Mouse (Mus musculus): Measurements from ENCODE around the gene Smchd1.
"Not testable (repeated sequence)": the region's sequence is repeated elsewhere in the genome, so short reads cannot be mapped to it uniquely, and the experiment has no call there.

The Smchd1 gene

DNA sequence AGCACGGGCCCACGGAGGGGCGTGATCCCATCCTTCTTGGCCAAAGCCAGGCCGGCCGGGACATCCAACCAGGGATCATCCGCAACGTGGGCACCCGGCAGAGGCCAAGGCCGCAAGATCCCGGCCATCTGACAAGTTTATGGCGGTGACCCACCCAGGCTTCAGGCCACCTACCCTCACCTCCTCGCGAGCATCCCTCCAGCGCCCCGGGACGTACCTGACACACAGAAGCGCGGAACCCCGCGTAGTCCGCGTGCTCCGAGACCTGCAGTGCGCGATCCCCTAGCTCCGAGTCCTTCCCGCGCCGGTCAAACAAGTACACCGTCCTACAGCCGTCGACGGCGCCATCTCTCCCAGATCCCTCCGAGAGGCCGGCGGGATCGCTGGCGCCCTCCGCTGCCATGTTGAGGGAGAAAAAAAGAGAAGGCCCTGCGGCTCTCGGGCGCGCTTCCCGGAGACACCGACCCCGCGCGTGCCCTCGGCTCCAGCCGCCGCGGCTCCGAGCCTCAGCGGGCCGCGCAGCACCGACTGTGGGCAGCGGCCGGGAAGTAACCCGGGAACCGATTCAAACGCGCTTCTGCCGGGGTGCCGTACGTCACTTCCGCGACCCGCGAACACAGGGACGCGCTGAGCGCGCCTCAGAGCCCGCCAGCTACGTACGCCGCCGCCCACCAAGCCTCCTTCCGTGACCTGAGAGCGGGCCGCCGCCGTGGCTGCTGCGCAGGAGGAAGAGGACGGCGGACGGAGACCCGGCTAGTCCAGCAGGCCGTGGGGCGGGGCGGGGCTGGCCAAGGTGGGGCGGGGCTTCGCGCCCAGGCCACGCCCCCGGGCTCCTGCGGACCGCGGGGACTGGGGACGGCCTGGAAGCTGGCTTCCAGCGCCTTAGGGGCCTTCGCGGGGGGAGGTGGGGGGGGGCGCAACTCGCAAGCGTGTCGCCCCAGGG, at the start of gene Smchd1:
Gene Smchd1, minus strand, starts transcription at position 582 of the 943 bp plus-strand sequence.
- DNase-seq (ENCODE audit: low spot score) = peak; percentile 93

DNA sequence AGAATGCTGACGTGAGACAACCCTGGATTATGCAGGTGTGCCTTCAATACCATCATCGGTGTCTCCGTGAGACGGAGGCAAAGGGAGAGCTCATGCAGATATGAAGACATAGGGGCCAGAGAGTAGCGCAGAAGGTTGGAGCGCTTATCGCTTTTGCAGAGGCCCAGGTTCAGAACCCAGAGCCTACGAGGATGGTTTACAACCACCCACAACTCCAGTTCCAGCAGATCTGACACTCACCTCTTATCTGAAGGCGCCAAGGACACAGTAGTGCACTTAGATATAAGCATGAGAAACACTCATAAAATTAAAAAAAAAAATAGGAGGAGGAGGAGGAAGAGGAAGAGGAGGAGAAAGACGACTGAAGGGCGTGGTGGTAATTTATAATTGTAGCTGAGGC, 35.2 kb upstream of the Smchd1 start:
- DNase-seq (ENCODE audit: low spot score) = no peak

DNA sequence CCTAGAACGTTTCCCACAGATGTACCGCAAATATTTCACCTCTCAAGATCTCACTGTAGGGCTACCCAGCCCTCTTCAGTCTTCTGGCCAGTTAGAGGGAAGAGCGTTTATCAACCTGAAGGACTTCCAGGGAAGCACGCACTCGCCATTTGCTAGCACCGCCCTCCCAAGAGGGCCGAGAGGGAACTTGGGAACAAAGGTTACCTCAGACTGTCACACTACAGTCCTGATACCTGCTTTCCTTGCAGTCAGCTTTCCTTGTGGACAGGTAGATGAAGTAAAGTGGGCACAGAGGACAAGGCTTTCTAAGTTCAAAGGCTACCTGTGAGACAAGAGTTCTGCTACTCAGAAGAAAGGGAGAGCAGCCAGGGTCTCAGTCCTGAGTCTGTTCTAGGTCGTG, 31.7 kb upstream of the Smchd1 start:
- no peak for DNase-seq (ENCODE audit: low spot score)

DNA sequence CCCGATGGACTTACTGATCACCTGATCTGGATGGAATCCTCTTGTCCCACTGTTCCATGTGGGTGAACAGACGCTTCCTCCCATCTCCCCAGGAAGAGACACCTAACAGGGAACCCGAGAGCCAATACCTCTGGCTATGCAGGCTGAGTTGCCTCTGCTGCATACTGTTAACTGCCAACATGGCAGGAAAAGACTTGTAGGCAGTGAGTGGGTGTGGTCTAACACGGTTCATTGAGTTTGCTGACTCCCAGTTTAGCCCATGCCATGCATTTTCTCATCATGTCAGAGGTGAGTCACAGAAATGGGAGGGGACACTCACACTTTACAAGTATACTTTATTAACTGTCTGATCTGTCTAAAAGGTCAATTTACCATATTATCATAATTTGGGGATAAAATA, 20.6 kb upstream of the Smchd1 start:
- no peak for DNase-seq (ENCODE audit: low spot score)

DNA sequence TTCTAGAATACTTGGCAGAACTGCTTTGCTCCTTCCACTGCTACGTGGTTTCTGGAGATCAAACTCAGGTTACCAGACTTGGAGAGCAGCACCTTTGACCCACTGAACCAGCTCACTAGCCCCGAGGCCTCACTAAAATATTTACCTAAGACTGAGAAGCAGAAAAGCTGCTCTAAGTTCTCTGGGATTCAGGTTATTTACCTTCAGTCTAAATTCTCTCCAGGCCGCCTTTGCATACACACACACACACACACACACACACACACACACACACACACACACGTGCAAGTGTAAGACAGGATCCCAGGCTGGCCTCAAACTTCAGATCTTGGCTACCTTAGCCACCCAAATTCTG, 16.2 kb upstream of the Smchd1 start:
- no peak for DNase-seq (ENCODE audit: low spot score)

DNA sequence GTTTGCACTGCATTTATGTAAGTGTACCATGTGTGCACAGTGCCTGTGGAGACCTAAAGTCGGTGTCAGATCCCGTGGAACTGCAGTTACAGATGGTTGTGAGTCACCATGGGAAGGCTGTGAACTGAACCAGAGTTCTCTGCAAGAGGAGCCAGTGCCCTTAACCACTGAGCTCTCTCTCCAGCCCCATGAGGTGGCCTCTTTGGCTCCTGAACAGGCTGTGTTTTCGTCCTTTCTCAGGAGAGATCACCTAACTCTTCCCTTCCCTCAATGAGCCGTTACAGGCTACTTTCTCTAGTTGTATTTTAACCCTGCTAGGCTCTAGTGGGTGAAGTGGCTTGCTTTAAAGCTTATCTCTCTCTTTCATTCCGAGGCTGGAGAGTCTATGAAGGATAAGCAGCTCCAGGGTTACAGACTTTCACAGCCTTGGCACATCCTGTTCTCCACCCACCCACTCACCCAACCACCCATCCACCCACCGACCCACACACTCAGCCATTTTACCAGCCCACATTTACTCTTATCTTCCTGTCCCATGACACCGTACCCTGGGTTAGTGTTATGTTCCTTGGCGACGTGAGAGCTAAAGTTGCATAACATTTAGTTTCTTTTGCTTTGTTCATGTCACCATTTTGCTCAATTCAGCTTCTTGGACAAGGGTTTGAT, 15.7 kb upstream of the Smchd1 start:
- no peak for DNase-seq (ENCODE audit: low spot score)

DNA sequence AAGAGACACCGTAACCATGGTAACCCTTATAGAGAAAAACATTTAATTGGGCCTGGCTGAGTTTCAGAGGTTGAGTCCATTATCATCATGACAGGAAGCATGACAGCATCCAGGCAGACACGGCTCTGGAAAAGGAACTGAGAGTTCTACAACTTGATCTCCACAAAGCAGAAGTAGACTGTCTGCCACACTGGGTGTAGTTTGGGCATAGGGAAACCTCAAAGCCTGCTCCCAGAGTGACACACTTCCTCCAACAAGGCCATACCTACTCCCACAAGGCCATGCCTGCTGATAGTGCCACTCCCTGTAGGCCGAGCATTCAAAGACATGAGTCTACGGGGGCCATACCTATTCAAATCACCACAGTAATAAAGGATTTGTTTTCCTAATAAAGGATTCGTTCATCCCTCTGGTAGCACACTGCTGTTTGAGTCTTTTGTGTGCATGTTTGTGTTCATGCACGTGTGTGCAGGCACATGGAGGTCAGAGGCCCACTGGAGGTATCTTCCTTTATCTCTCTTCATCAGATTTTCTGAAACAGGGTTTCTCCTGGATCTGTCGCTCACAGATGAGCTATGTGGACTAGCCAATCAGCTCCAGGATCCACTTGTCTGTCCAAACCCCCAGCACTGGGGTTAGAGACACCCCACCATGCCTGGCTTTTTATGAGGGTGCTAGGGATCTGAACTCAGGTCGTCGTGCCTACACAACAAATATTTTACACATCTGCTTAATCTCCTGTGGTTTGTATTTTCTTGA, 14.7 kb upstream of the Smchd1 start:
- DNase-seq (ENCODE audit: low spot score) = no peak

DNA sequence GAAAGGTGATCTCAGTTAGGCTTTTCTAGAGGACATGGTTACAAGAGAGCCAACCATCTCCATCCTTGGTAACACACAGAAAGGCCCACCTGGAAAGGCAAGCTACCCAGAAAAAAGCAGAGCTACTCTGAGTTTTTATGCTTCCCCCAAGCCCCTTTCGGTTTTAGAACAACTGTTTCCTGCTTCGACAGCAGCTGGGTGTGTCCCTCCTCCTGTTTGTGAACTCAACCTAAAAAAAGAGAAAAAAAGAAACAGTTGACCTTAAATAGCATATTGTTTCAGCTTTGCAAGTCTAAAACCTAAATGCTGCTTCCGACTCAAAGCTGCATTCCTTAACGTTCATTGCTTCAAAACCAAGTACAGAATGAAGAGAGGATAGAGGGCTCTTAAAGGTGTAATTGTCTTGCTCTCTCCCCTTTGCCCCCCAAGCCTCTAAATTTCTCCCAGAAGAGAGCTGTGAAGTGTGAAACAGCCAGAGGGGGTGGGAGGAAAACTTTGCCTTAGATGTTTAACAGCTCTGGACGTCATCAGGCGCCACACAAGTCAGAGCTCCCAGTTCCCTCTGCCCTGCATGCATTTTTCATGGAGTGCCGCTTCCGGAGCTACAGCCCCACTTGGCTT, 11.2 kb upstream of the Smchd1 start:
- DNase-seq (ENCODE audit: low spot score) = no peak

DNA sequence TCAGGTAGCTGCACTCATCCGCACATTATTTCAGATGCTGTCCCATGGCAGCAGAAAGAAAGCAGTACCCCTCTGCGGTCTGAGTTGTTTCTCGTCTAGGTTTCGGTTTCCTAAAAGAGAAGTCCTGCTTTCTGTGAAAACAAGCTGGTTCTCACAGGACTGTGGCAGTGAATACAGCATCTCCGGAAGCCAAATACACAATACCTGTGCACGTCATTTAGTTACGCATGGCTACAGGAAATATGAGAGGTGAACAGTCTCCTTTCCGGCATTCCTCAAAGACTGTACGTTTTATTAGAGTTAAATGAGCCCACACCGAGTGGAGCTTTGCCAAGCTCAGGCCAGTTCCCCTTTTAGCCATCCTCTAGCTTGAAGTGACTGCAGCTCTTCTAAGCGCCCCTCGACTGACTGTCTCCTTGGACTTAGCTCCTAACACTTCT, 10.7 kb upstream of the Smchd1 start:
- no peak for DNase-seq (ENCODE audit: low spot score)

DNA sequence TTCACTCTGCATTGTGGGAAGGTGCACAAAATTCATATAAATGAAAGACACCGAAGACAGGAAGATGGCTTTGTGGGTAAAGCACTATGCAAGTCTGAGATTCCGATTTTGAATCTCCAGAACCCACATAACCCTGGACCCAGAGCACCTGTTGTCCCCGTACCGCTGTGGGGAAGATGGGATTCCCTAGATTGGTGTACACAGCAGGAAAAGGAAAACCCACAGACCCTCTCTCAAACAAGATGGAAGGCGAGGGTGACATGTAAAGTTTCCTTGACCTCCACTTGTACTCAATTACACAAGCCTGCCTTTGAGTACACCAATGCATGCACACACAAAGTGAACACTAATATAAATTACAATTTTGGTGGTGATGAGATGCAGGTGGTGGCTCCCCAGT, 9.6 kb upstream of the Smchd1 start:
- no peak for DNase-seq (ENCODE audit: low spot score)

DNA sequence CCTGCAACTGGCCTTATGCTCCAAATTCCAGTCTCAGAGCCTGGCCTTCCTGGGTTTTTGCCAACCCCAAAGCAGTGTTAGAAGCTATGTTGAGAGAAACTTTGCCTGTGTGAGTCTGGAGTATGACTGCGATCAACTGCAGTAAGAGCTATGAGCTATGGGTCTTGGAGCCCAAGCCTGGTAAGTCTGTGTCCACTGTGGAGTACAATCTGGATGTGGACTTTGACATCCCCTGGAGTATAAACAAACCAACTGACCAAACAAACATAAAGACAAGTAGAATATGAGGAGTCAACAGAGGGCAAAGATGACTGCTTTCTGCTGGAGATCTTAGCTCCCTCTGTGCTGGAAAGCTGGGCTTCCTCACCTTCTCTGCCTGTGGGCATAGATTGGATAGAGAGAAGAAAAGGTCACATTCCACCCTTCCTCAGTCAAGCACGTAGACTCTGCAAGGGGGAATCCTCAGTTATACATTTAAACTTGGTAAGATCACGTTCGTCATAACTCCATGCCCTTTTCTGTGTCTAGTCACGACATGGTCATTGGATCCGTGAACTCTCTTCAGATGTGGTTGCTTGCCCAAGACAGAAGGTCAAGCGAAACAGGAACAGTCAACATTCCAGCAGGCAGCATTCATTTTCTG, 8.4 kb upstream of the Smchd1 start:
- no peak for DNase-seq (ENCODE audit: low spot score)

DNA sequence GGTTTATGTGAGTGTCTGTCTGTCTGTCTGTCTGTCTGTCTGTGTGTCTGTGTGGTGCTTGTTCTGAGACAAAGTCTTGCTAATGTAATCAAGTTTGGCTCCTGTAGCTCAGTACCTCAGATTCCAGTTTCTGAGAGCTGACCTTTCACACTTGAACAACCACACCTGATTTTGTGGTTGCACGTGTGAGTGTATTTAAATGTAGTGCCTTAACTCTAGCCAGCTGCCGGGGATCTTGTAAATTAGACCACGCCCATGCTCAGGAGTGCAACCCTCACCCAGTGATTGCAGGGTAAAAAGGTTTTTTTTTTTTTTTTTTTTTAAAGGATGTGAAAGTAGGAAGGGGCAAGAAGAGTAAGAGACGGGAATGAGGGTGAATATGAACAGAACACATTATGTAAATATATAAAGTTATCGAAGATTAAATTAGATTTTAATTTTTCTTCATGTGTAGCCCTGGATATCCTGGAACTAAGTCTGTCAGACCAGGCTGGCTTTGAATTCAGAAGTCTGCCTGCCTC, 4.3 kb upstream of the Smchd1 start:
- DNase-seq (ENCODE audit: low spot score) = no peak

DNA sequence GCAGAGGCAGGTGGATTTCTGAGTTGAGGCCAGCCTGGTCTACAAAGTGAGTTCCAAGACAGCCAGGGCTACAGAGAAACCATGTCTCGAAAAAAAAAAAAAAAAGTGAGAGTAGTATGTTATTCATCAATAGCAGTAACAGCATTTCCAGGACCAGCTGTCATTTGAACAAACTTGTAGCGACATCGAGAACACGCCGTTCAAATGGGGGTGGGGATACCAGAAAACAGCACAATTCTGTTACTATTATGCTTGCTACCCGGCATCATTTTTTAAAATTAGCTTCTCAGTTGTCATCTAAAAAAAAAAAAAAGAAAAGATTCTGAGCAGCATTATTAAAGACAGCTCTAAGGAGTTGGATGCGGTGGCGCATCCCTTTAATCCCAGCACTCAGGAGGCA, 2.3 kb upstream of the Smchd1 start:
- DNase-seq (ENCODE audit: low spot score) = no peak

DNA sequence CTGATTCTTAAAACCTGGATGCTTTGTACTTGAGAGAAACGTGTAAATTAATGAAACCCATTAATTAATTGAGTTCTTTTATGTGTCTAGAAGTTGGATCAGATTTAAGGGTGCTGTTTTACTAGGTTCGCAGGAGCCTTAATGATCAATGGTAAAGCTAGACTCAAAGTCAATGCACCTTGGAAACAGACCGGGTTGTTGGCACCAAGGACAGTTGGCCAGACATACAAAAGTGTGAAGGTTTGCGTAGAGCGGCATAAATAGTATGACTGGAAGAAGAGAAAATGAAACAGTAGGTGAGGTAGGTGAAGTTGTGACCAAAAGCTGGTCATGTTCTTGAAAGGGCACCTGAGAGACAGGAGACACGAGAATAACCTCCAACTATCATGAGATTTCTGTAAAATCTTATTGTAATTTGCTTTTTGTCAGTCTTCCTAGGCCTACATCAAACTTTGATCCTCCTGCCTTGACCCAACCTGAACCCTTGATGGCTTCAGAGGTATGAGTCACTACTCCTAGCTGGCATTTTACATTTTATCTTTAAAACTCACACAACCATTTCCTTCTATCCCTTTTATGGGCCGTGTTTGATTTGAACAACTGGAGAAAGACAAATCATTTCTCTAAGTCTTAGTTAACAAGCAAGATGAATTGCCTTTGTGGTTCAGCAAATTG, 1.3 kb upstream of the Smchd1 start:
- DNase-seq (ENCODE audit: low spot score) = no peak

DNA sequence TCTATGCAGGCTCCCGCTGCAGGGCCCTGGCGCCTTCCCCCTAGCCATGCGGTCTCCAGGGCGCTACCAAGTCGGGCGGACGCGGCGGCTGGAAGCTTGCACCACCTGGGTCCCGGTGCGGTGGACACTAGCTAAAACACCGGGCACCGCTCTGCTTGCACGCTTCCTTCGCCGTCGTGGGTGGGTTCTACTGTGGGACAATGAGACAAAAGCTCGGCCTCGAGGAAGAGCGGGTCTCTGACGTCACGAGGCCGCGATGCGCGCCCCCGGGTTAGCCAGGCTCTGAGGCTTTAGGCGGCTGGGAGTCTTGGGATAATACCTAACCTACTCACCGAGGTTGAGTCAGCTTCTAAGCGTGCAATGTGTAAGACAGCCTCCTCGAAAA, 554 bp upstream of the Smchd1 start:
- DNase-seq (ENCODE audit: low spot score) = peak; percentile 80

DNA sequence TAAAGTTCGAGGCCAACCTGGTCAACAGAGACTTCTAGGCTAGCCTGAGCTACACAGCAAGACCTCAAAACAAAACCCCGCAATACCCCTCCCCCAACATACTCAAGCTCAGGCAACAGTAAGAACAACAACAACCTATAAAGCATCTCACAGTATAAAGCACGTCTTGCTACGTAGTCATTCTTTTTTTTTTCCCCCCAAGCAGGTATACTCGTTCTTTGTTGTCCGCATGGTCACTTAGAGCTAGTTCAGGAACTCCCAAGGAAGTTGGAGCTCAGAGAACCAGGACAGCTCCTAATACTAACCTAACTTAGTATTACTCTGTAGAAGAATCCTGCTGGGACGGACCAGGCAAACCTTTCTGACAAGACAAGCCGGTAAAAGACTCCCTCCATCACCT, 1.0 kb downstream of the Smchd1 start:
- DNase-seq (ENCODE audit: low spot score) = no peak

DNA sequence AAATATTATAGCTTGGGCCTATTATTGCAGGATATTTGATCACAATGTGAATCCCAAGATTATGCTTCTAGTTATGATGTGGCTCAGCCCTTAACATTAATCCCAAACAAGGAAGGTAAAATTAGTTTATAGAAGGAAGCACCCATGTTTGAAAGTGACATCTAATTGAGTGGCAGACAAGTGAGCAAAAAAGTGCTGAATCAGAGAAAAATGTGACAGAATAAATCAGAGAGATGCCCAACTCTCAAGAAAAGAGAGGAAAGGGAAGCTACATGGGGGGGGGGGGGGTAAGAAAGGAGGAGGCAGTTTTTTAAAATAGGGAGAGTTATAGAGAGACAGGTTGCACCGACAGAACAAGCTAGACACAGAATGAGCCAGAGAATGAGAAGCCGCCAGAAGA, 3.9 kb downstream of the Smchd1 start:
- DNase-seq (ENCODE audit: low spot score) = no peak

DNA sequence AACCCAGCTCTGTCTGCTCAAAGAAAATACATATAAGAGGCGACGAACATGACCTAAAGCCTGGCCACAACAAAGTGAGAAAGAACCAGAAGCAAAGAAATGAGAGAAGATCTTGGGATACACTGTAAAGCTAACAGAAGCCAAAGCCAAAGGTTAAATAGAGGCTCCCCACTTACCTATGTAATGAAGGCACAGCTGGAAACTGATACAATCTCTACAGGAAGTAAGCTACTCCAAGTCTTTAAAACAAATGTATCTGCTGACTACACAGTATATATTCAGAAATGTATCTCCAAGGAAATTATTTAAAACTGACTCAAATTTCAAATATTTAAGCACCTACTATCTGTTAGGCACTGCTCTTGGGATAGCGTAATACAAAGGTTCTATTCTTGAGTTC, 14.8 kb downstream of the Smchd1 start:
- DNase-seq (ENCODE audit: low spot score) = no peak

DNA sequence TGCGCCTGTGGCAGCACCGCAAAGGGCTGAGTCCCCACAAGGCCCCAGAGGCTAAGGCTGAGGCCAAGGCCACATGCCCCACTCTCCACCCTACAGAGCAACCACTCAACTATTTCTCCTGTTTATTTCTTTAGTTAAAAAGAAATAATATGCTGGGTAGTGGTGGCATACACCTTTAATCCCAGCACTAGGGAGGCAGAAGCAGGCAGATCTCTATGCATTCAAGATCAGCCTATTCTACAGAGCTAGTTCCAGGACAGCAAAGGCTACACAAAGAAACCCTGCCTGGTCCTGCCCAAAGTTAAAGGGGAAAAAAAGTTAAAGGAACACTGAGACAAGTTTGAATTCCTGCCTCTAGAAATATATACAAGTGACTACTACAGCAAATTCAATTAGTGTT, 15.3 kb downstream of the Smchd1 start, which contains the start of gene Gm4707:
Gene Gm4707, minus strand, starts transcription at position 101 of the 400 bp plus-strand sequence.
- no peak for DNase-seq (ENCODE audit: low spot score)

DNA sequence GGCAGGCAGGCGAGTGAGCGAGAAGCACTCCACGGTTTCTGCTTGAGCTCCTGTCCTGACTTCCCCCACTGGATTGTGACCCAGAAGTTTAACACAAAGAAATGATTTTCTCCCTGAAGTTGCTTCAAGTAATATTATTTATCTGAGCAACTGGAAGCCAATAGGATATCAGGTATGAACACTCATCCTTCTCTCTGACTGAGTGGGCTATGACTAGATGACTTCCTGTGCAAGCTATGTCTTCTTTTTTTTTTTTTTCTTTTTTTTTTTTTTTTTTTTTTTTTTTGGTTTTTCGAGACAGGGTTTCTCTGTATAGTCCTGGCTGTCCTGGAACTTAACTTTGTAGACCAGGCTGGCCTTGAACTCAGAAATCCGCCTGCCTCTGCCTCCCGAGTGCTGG, 17.8 kb downstream of the Smchd1 start:
- not testable (repeated sequence) for DNase-seq (ENCODE audit: low spot score)

DNA sequence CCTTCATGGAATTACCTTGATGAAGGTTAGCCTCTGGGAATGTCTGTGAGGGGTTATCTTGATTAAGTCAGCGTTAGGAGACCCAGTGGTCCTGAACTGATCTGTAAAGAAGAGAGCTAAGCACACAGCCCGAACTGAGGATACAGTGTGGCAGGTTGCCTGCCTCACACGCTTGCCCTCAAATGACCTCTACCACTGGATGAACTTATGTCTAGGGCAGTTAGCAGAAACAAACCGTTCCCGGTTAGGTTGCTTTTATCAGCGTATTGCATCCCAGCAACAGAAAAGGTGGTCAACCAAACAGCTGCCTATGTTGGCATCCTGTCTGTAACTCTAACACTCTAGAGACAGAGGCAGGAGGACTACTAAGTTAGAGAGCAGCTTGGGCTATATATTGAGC, 30.0 kb downstream of the Smchd1 start:
- DNase-seq (ENCODE audit: low spot score) = no peak

All from retina, embryonic 14.5 days (tissue).